Mouse (Mus musculus): Measurements from ENCODE around the gene Socs1. TPM values are rescaled to one million over a fixed set of nuclear protein-coding genes. Genes with fewer than 3 reads are reported as not detected.

The Socs1 gene
- total RNA-seq, 2 experiments from 2014 or later: 0.33 to 0.61 TPM

DNA sequence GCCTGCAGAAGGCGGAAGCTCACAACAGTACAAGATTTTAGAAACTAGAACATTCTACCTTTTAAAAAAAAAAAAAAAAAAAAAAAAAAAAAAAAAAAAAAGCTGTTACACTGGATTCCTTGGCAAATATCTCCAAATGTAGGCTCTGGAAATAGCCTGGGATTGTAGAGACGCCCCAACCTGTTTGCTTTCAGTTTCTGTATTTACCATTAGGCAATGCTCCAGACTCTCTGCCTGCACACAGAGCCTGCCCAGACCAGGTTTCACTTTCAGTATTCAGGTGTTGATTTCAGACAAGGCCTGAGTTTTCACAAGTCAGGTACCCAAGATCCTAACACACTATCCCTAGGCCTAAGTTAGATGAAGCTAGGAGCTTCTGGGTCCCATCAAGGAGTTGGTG lies 44.3 kb downstream of the Socs1 start:
- no peak overlapping the region; the same call in 1 of the 2 replicates for H3K4me3 ChIP-seq
- peak overlapping the region; percentile 81 for H3K27ac ChIP-seq
- intact Hi-C loops (cut with DNase I): no loop called here
- no peak for DNase-seq
- TF ChIP-seq CTCF (IDR thresholded peaks at IDR 0.05): no peak

DNA sequence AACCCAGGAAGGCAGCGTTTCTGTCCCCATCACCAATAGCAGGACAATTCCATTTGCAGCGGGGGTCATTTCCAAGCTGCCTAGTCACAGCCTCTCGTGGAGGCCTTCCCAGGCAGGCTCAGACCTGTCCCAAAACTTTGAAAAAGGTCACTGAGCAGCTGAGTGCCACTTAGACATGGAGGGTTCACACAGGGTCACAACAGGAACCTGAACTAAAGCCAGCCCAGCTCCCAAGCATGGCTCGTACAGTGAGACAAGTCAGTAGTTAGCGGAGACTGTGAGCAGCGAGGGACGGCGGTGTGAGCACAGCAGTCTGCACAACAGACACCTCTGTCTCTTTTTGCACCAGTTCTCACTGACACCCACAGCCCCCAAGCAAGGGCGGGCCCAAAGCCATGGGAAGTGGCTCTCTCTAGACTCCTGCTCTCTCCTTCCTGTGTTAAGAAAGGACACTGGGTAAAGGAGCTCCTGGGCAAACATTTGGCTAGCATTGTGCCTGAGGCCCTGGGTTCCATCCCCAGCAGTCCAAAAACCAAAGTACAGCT lies 45.4 kb downstream of the Socs1 start:
- Histone ChIP-seq H3K27ac (peak overlapping the region; percentile 81), H3K4me3 (peak overlapping the region; percentile 21; the same call in 1 of the 2 replicates)
- intact Hi-C loops (cut with DNase I): loop anchor here (5.0 kb wide), 1 partner anchor 48 kb away; no protein-coding TSS in a partner anchor
- no peak for TF ChIP-seq CTCF (IDR thresholded peaks at IDR 0.05)
- DNase-seq: peak; percentile 76

GRCm38 (mm10) chr16:10738866-10739265 lies 46.5 kb downstream of the Socs1 start:
- DNase-seq: peak; percentile 72
- H3K4me3 ChIP-seq: no peak overlapping the region
- no peak for TF ChIP-seq CTCF (IDR thresholded peaks at IDR 0.05)
- H3K27ac ChIP-seq: peak overlapping the region; percentile 81
- intact Hi-C loops (cut with DNase I): loop anchor here (5.0 kb wide), 1 partner anchor 47 kb away; no protein-coding TSS in a partner anchor

DNA sequence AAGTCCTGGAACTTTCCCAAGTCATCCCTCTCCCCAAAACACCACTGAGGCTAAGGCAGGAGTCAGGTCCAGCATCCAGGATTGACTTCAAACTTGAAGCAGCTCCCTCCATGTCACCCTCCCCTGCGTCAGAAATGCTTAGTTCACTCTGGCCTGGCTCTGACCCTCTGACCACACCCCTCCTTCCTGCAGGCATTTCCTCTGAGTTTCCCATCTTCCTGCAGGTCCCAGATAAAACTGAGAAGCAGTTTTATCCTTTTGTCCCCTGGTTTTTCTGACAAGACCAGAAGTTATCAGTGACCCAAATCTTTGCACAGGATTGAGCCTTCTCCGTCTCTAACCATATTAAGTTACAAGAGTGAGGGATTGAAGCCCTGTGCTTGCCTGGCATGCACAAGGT lies 47.8 kb downstream of the Socs1 start:
- H3K4me3 ChIP-seq: no peak overlapping the region
- peak overlapping the region; percentile 81 for H3K27ac ChIP-seq
- DNase-seq: peak; percentile 50
- intact Hi-C loops (cut with DNase I): loop anchor here (5.0 kb wide), 1 partner anchor 45 kb away; no protein-coding TSS in a partner anchor
- no peak for TF ChIP-seq CTCF (IDR thresholded peaks at IDR 0.05)

DNA sequence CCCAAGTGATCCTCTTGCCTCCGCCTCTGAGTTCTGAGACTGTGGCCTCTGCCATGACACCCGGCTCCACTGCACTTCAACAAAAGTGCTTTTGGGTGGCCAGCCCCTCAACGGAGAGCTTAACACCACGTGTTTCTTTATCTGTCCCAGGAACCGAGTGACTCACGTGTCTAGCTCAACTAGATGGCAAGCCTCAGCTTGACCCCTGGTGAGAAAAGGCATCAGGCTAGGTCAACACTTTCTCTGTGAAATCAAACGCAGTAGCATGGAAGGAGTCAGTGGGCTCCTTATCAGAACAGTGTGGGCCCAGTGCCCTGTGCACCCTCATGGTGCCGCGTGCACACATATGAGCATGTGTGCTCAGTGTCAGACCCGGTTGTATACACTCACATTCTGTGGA lies 49.0 kb downstream of the Socs1 start:
- Histone ChIP-seq H3K27ac (peak overlapping the region; percentile 81; the same call in 1 of the 2 replicates), H3K4me3 (no peak overlapping the region)
- no peak for TF ChIP-seq CTCF (IDR thresholded peaks at IDR 0.05)
- DNase-seq: no peak
- intact Hi-C loops (cut with DNase I): loop anchor here (5.0 kb wide), 1 partner anchor 44 kb away; no protein-coding TSS in a partner anchor

DNA sequence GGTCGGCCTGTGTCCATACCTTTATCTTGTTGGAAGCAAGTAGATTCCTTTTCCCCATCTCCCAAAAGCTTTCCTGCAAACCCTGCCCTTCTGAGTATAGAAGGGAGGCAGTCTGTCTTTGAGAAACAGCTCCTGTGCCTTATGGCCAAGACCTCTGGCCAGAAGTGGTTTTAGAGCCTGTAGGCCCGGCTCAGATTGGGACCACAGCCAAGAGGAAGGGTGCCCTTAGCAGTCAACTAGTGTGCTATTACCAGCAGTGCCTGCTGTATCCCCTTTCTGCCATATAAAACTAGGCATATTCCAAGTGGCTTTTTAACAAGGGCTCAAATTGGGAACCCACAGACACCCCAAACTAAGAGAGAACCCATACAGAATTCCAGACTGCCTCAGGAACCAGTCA lies 49.6 kb downstream of the Socs1 start:
- no peak for TF ChIP-seq CTCF (IDR thresholded peaks at IDR 0.05)
- peak; percentile 82 for DNase-seq
- Histone ChIP-seq H3K27ac (peak overlapping the region; percentile 21; the same call in 1 of the 2 replicates), H3K4me3 (no peak overlapping the region)
- intact Hi-C loops (cut with DNase I): loop anchor here (5.0 kb wide), 1 partner anchor 43 kb away; no protein-coding TSS in a partner anchor

DNA sequence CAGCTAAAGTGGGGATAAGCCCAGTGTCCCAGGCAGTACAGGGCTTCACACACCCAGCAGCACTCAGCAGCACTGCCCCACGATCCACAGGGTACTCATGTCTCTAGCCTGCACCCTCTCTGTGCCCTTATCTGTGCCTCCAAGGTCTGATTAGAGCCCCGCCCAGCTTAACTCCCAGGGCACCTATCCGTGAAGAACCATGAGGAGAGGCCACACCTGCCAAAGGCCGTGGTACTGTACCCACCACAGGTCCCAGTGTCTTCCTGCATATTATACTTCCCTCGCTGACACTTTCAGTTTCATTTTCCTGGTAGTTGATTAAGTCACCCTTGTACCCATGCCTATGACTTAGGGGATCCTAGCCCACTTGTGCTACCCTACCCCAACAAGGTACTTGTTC lies 52.9 kb downstream of the Socs1 start:
- Histone ChIP-seq H3K27ac (no peak overlapping the region), H3K4me3 (no peak overlapping the region)
- intact Hi-C loops (cut with DNase I): no loop called here
- no peak for DNase-seq
- TF ChIP-seq CTCF (IDR thresholded peaks at IDR 0.05): no peak

Other genes starting within 250 kb of the Socs1 start
- gene Dexi, start 242.5 kb downstream of the Socs1 start, total RNA-seq (2021): 10 to 100 TPM; 43.7 to 43.9 TPM
- 10 to 100 TPM; 60.6 to 72.7 TPM for gene Clec16a, start 240.2 kb downstream of the Socs1 start, total RNA-seq (2021)
- gene Tnp2, start 3.1 kb upstream of the Socs1 start, total RNA-seq (2021): not detected
- not detected for gene Prm3, start 5.4 kb upstream of the Socs1 start, total RNA-seq (2021)
- not detected for gene Prm2, start 10.6 kb upstream of the Socs1 start, total RNA-seq (2021)
- not detected for gene Prm1, start 20.3 kb upstream of the Socs1 start, total RNA-seq (2021)
- gene Gm11172, start 27.4 kb upstream of the Socs1 start, total RNA-seq (2021): not detected
- gene Rmi2, start 49.5 kb upstream of the Socs1 start, total RNA-seq (2021): 1 to 10 TPM; 1.2 to 1.9 TPM